Mouse (Mus musculus): ENCODE measurements around the gene D430041D05Rik.

DNA sequence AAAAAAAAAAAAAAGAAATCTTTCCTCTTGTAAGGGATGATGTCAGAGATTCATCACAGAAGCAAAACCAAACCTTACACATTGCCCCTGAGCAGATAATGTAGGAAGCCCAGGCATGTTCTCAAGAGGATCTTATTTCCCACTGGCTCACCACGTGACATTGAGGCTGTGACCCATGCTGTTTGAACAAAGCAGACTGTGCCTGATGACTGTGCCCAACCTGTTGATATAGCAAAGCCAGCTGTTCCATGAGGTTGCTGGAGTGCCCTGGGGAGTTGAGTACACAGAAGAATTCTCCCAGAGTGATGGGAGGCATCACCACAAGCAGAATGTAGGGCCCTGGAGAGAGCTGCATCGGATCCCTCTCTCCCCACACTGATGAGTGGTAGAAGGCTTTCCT, 274.9 kb downstream of the D430041D05Rik start:
- no peak for TF ChIP-seq GATA1 (IDR thresholded peaks at IDR 0.05; ENCODE audit: borderline replicate concordance, low read length)
- no peak for TF ChIP-seq FLI1 (IDR thresholded peaks at IDR 0.05; ENCODE audit: low read length)
